In genomic region chr2:167661270-167662203, GRCm38 (mm10) we compare ENCODE assay signal across 8 mouse cellular contexts. TPM values are rescaled to one million over a fixed set of nuclear protein-coding genes. Genes with fewer than 3 reads are reported as not detected.
DNase-seq lines count a peak whose midpoint lies in the region; ATAC-seq and TF ChIP-seq lines count a peak whose summit lies in the region.

Gm20431 (minus strand) TSS chr2:167661496.

- peaks cover 38% of the 10 kb centered on the region for H3K36me3 ChIP-seq in G1E (replicated peaks)
- no peaks in the 10 kb centered on the region for H3K36me3 ChIP-seq in forebrain, embryonic 16.5 days (ENCODE audit: control insufficient read depth, insufficient read depth)
- peaks cover 10% of the 10 kb centered on the region; the same call in 1 of the 2 replicates for H3K36me3 ChIP-seq in lung, embryonic 14.5 days (ENCODE audit: insufficient read depth)

- peak within 1 kb of the TSS; percentile 50 for H3K27ac ChIP-seq in forebrain, embryonic 16.5 days (ENCODE audit: low read length)
- peak within 1 kb of the TSS; percentile 93 for H3K27ac ChIP-seq in layer of hippocampus, adult 2 months
- peak within 1 kb of the TSS; percentile 63 for H3K27ac ChIP-seq in lung, embryonic 14.5 days (ENCODE audit: low read depth)

- H3K4me3 ChIP-seq in G1E (ENCODE audit: low read depth, low read length), result peak within 1 kb of the TSS; percentile 90
- peak within 1 kb of the TSS; percentile 94 for H3K4me3 ChIP-seq in forebrain, embryonic 16.5 days (replicated peaks; ENCODE audit: low read length)
- peak within 1 kb of the TSS; percentile 94 for H3K4me3 ChIP-seq in layer of hippocampus, adult 2 months
- H3K4me3 ChIP-seq in lung, embryonic 14.5 days (ENCODE audit: low read depth, low read length), result peak within 1 kb of the TSS; percentile 90

- TF ChIP-seq CTCF in G1E (IDR thresholded peaks at IDR 0.05; ENCODE audit: low read depth, low read length), result no peak
- TF ChIP-seq CTCF in layer of hippocampus, adult 2 months (conservative IDR thresholded peaks at IDR 0.05), result no peak
- no peak for TF ChIP-seq CTCF in lung, embryonic 14.5 days (IDR thresholded peaks at IDR 0.05; ENCODE audit: low read depth)

- intact Hi-C loops in heart, postnatal 25 days (cut with DNase I), result no loop called here

- H3K4me2 ChIP-seq in forebrain, embryonic 16.5 days (ENCODE audit: low read length), result peak within 1 kb of the TSS; percentile 97
- H3K4me2 ChIP-seq in lung, embryonic 14.5 days, result peak within 1 kb of the TSS; percentile 97

- DNase-seq in G1E (ENCODE audit: low spot score), result peak; percentile 100
- DNase-seq in cerebellum, adult 18-20 months, result peak; percentile 90 to 96
- DNase-seq in heart, postnatal 25 days (ENCODE audit: low spot score), result peak; percentile 91
- DNase-seq in layer of hippocampus, adult 2 months (ENCODE audit: low spot score in 2 of 2), result peak; percentile 93 to 97
- peak; percentile 98 for DNase-seq in lung, embryonic 14.5 days
- peak; percentile 90 for DNase-seq in testis, postnatal 14 days (ENCODE audit: low spot score)

- under 1% methylated on average over 109 of the region's 110 CpGs for WGBS in forebrain, embryonic 16.5 days
- WGBS in lung, embryonic 14.5 days, result under 1% methylated on average over 98 of the region's 110 CpGs

- H3K27me3 ChIP-seq in G1E (ENCODE audit: insufficient read depth, low read length), result peaks cover 16% of the 10 kb centered on the region
- H3K27me3 ChIP-seq in forebrain, embryonic 16.5 days (replicated peaks; ENCODE audit: control insufficient read depth, insufficient read depth, low read length), result peaks cover 2% of the 10 kb centered on the region; the same call in 1 of the 2 replicates
- 0 out of 2 replicates have a peak, but pooled peaks cover 4% of the 10 kb centered on the region for H3K27me3 ChIP-seq in lung, embryonic 14.5 days (ENCODE audit: insufficient read depth, low read length)

- peaks cover 44% of the 10 kb centered on the region for H3K4me1 ChIP-seq in G1E (ENCODE audit: insufficient read depth, low read depth, low read length)
- peaks cover 27% of the 10 kb centered on the region for H3K4me1 ChIP-seq in forebrain, embryonic 16.5 days (replicated peaks; ENCODE audit: control insufficient read depth, insufficient read depth, low read length)
- peaks cover 12% of the 10 kb centered on the region for H3K4me1 ChIP-seq in lung, embryonic 14.5 days (ENCODE audit: insufficient read depth)

- H3K9ac ChIP-seq in forebrain, embryonic 16.5 days (replicated peaks; ENCODE audit: low read depth, low read length), result peak within 1 kb of the TSS; percentile 85
- H3K9ac ChIP-seq in lung, embryonic 14.5 days, result peak within 1 kb of the TSS; percentile 86

- no peaks in the 10 kb centered on the region for H3K9me3 ChIP-seq in G1E (replicated peaks)
- no peaks in the 10 kb centered on the region for H3K9me3 ChIP-seq in forebrain, embryonic 16.5 days (ENCODE audit: control insufficient read depth, low read length)
- H3K9me3 ChIP-seq in lung, embryonic 14.5 days (ENCODE audit: low read depth, low read length), result no peaks in the 10 kb centered on the region

- ATAC-seq in G1E (ENCODE audit: extremely low read depth, insufficient number of reproducible peaks, low FRiP score, poor library complexity, severe bottlenecking), result peak; percentile 83
- peak; percentile 92 for ATAC-seq in forebrain, embryonic 16.5 days
- peak; percentile 94 for ATAC-seq in lung, embryonic 14.5 days (ENCODE audit: insufficient read depth)
- ATAC-seq in neutrophil, adult 5-6 weeks (ENCODE audit: extremely low read depth, insufficient number of reproducible peaks, low FRiP score, poor library complexity, severe bottlenecking), result peak; percentile 52

RNA-seq across cellular contexts. Expression of gene Gm20431, which starts in this region (rescaled TPM):
- total RNA-seq in G1E (2014; fragmentation: Nextera tagmentation) (6.2 and 8.1 TPM in 2 replicates), G1E (2017) (0.11 TPM in 1 of 2 replicates, not detected in the other)
- not detected in 2 replicates for polyA plus RNA-seq in G1E (2012)
- 8.2 and 11.7 TPM in 2 replicates for polyA plus RNA-seq in forebrain, embryonic 16.5 days (2015; fragmentation: Nextera tagmentation; extraction: Ambion mirVana)
- 10 to 100 TPM; 18.0 to 18.4 TPM for total RNA-seq in heart, postnatal 25 days (2021)
- total RNA-seq in layer of hippocampus, adult 2 months (2021), result 10 to 100 TPM; 36.5 to 44.2 TPM
- polyA plus RNA-seq in lung, embryonic 14.5 days (2014; fragmentation: Nextera tagmentation; extraction: Ambion mirVana), result 10.0 and 12.3 TPM in 2 replicates
- not detected in 2 replicates for total RNA-seq in neutrophil, adult 5-6 weeks (2017)

Comparison
In these comparisons a context has a peak if more than half of its experiments do, and no peak if none do; other contexts are left out.
1. Peak in every context shown above with its lines: DNase-seq, ATAC-seq, H3K4me3 ChIP-seq and H3K27ac ChIP-seq.
2. Peak in ATAC-seq in neutrophil, adult 5-6 weeks; RNA of the gene not detected or under 1 TPM.